In genomic region chr11:69656617-69657461, GRCm38 (mm10) we compare ENCODE assay signal across 9 mouse cellular contexts. TPM values are rescaled to one million over a fixed set of nuclear protein-coding genes. Genes with fewer than 3 reads are reported as not detected.
DNase-seq lines count a peak whose midpoint lies in the region; ATAC-seq lines count a peak whose summit lies in the region.
"Had no signal": no experiment of that assay in that cellular context is flagged by ENCODE, and none has a peak within 500 bp of the region (broad histone marks: within the 10 kb centered on the region; RNA-seq: fewer than 3 reads in every experiment).

No protein-coding gene starts in this region.

- no peak for ATAC-seq in heart, embryonic 11.5 days (replicated peaks; ENCODE audit: insufficient number of reproducible peaks, low FRiP score, low TSS enrichment)
- ATAC-seq in limb, embryonic 12.5 days (ENCODE audit: insufficient number of reproducible peaks, insufficient read depth, low FRiP score, low TSS enrichment, low read depth): no peak

- H3K9ac ChIP-seq in heart, embryonic 11.5 days (ENCODE audit: low read depth, low read length): 0 out of 2 replicates have a peak overlapping the region, but pooled peaks have one; percentile 6
- 0 out of 2 replicates have a peak overlapping the region, but pooled peaks have one; percentile 23 for H3K9ac ChIP-seq in limb, embryonic 12.5 days (replicated peaks)

- H3K27ac ChIP-seq in heart, embryonic 11.5 days (ENCODE audit: low read depth, low read length): no peak overlapping the region
- H3K27ac ChIP-seq in limb, embryonic 12.5 days: peak overlapping the region; percentile 35; the same call in 1 of the 2 replicates

- H3K4me1 ChIP-seq in heart, embryonic 11.5 days (ENCODE audit: control insufficient read depth, insufficient read depth, low read length): peaks cover 30% of the 10 kb centered on the region
- peaks cover 37% of the 10 kb centered on the region for H3K4me1 ChIP-seq in limb, embryonic 12.5 days (replicated peaks)

- no peak overlapping the region; the same call in 1 of the 2 replicates for H3K4me2 ChIP-seq in heart, embryonic 11.5 days
- H3K4me2 ChIP-seq in limb, embryonic 12.5 days: no peak overlapping the region

- peak; percentile 91 for DNase-seq in heart, adult 11 months
- no peak for DNase-seq in heart, adult 8-10 months (ENCODE audit: low spot score)
- DNase-seq in CD4-positive, CD25-positive, alpha-beta regulatory T cell, adult 2 months (ENCODE audit: low read depth, low spot score): peak; percentile 79
- peak; percentile 49 for DNase-seq in cerebellum, adult 9-11 months
- peak; percentile 82 for DNase-seq in naive thymus-derived CD4-positive, alpha-beta T cell, adult 2 months (ENCODE audit: low read depth)
- DNase-seq in layer of hippocampus, postnatal 14 days (ENCODE audit: low spot score in 2 of 2): no peak

- no peaks in the 10 kb centered on the region for H3K9me3 ChIP-seq in heart, embryonic 11.5 days (replicated peaks; ENCODE audit: control insufficient read depth, low read length)
- H3K9me3 ChIP-seq in limb, embryonic 12.5 days: no peaks in the 10 kb centered on the region

- 63% methylated on average over 10 of the region's 10 CpGs for WGBS in heart, embryonic 11.5 days (ENCODE audit: insufficient replicate concordance)
- WGBS in limb, embryonic 12.5 days: 77% methylated on average over 10 of the region's 10 CpGs

- H3K27me3 ChIP-seq in heart, embryonic 11.5 days (ENCODE audit: control insufficient read depth, insufficient read depth, low read length): no peaks in the 10 kb centered on the region
- H3K27me3 ChIP-seq in limb, embryonic 12.5 days: no peaks in the 10 kb centered on the region

- peaks cover 35% of the 10 kb centered on the region for H3K36me3 ChIP-seq in heart, embryonic 11.5 days (ENCODE audit: control insufficient read depth, insufficient read depth, low read length)
- H3K36me3 ChIP-seq in limb, embryonic 12.5 days: peaks cover 62% of the 10 kb centered on the region

- no peak overlapping the region for H3K4me3 ChIP-seq in heart, embryonic 11.5 days (ENCODE audit: low read depth, low read length)
- no peak overlapping the region for H3K4me3 ChIP-seq in limb, embryonic 12.5 days (replicated peaks)

RNA-seq across cellular contexts. Expression of gene Sox15, which starts 1.7 kb away (rescaled TPM):
- total RNA-seq in heart, adult 8-10 months (2022): not detected
- not detected in 2 replicates for polyA plus RNA-seq in heart, embryonic 11.5 days (2014; fragmentation: Nextera tagmentation; extraction: Ambion mirVana)
- 0.68 TPM in 1 of 2 replicates, not detected in the other for polyA plus RNA-seq in limb, embryonic 12.5 days (2016; fragmentation: Nextera tagmentation; extraction: Ambion mirVana)
- total RNA-seq in layer of hippocampus, postnatal 14 days (2021): under 1 TPM in 1 of 2 experiments, not detected in 1; 0.48 TPM
- total RNA-seq: adrenal gland, postnatal 36 days had no signal

RNA-seq across cellular contexts. Expression of gene Mpdu1, which starts 5.6 kb away (rescaled TPM):
- 10 to 100 TPM; 13.6 to 18.8 (median 15.5) TPM for total RNA-seq in heart, adult 8-10 months (2022)
- 16.5 and 35.1 TPM in 2 replicates for polyA plus RNA-seq in heart, embryonic 11.5 days (2014; fragmentation: Nextera tagmentation; extraction: Ambion mirVana)
- polyA plus RNA-seq in limb, embryonic 12.5 days (2016; fragmentation: Nextera tagmentation; extraction: Ambion mirVana): 62.6 and 64.3 TPM in 2 replicates
- 10 to 100 TPM; 73.3 to 82.4 TPM for total RNA-seq in layer of hippocampus, postnatal 14 days (2021)

RNA-seq across cellular contexts. Expression of gene Cd68, which starts 9.1 kb away (rescaled TPM):
- 1 to 10 TPM; 4.5 to 7.0 (median 6.3) TPM for total RNA-seq in heart, adult 8-10 months (2022)
- polyA plus RNA-seq in heart, embryonic 11.5 days (2014; fragmentation: Nextera tagmentation; extraction: Ambion mirVana): 4.2 and 4.7 TPM in 2 replicates
- polyA plus RNA-seq in limb, embryonic 12.5 days (2016; fragmentation: Nextera tagmentation; extraction: Ambion mirVana): 5.9 and 8.0 TPM in 2 replicates
- total RNA-seq in layer of hippocampus, postnatal 14 days (2021): 10 to 100 TPM; 13.1 to 18.5 TPM

RNA-seq across cellular contexts. Expression of gene Eif4a1, which starts 15.4 kb away (rescaled TPM):
- total RNA-seq in heart, adult 8-10 months (2022): 100 to 1,000 TPM; 162 to 194 (median 186) TPM
- 530 and 592 TPM in 2 replicates for polyA plus RNA-seq in heart, embryonic 11.5 days (2014; fragmentation: Nextera tagmentation; extraction: Ambion mirVana)
- polyA plus RNA-seq in limb, embryonic 12.5 days (2016; fragmentation: Nextera tagmentation; extraction: Ambion mirVana): 569 and 701 TPM in 2 replicates
- total RNA-seq in layer of hippocampus, postnatal 14 days (2021): 100 to 1,000 TPM; 409 to 418 TPM

RNA-seq across cellular contexts. Expression of gene Fxr2, which starts 24.0 kb away (rescaled TPM):
- 100 to 1,000 TPM in 1 of 4 experiments, 10 to 100 TPM in 3; 92.4 to 109 (median 94.5) TPM for total RNA-seq in heart, adult 8-10 months (2022)
- polyA plus RNA-seq in heart, embryonic 11.5 days (2014; fragmentation: Nextera tagmentation; extraction: Ambion mirVana): 21.1 and 29.0 TPM in 2 replicates
- 56.0 and 63.9 TPM in 2 replicates for polyA plus RNA-seq in limb, embryonic 12.5 days (2016; fragmentation: Nextera tagmentation; extraction: Ambion mirVana)
- total RNA-seq in layer of hippocampus, postnatal 14 days (2021): 100 to 1,000 TPM; 105 to 106 TPM

Comparison
In these comparisons a context has a peak if more than half of its experiments do, and no peak if none do; other contexts are left out.
1. DNase-seq: peak in heart, adult 11 months (single experiment), CD4-positive, CD25-positive, alpha-beta regulatory T cell, adult 2 months (single experiment), cerebellum, adult 9-11 months (single experiment) and naive thymus-derived CD4-positive, alpha-beta T cell, adult 2 months (single experiment); none in heart, adult 8-10 months (single experiment) and layer of hippocampus, postnatal 14 days (0 of 2).